Mouse (Mus musculus): ENCODE measurements around the gene Cited4. TPM values are rescaled to one million over a fixed set of nuclear protein-coding genes. Genes with fewer than 3 reads are reported as not detected.

Gene Cited4
- polyA plus RNA-seq, 1 experiment from 2014 or later: 8.8 TPM

GRCm38 (mm10) chr4:120716141-120716571 lies 49.8 kb downstream of the Cited4 start:
- peak overlapping the region; percentile 27 for H3K4me3 ChIP-seq (ENCODE audit: low read depth, low read length)
- no peaks in the 10 kb centered on the region for H3K9me3 ChIP-seq (ENCODE audit: control insufficient read depth, low read length)
- 2% methylated on average over 12 of the region's 12 CpGs for WGBS
- H3K4me2 ChIP-seq: peak overlapping the region; percentile 49
- DNase-seq (ENCODE audit: low spot score, missing footprints): peak; percentile 95
- H3K27ac ChIP-seq (ENCODE audit: low read depth, low read length): no peak overlapping the region
- no peaks in the 10 kb centered on the region for H3K36me3 ChIP-seq (ENCODE audit: control insufficient read depth, insufficient read depth, low read length)
- no peaks in the 10 kb centered on the region; the same call in 1 of the 2 replicates for H3K27me3 ChIP-seq (ENCODE audit: control insufficient read depth, insufficient read depth, low read length)
- peak overlapping the region; percentile 16; the same call in 1 of the 2 replicates for H3K9ac ChIP-seq (ENCODE audit: low read length)
- ATAC-seq (ENCODE audit: low FRiP score): peak; percentile 80
- peaks cover 3% of the 10 kb centered on the region; the same call in 1 of the 2 replicates for H3K4me1 ChIP-seq (ENCODE audit: control insufficient read depth, insufficient read depth, low read length)

- Histone ChIP-seq H3K36me3 (ENCODE audit: control insufficient read depth, insufficient read depth, low read length) (no peaks in the 10 kb centered on the region), H3K4me2 (peak overlapping the region; percentile 49), H3K27me3 (ENCODE audit: control insufficient read depth, insufficient read depth, low read length) (no peaks in the 10 kb centered on the region; the same call in 1 of the 2 replicates), H3K27ac (ENCODE audit: low read depth, low read length) (no peak overlapping the region), H3K4me1 (ENCODE audit: control insufficient read depth, insufficient read depth, low read length) (peaks cover 3% of the 10 kb centered on the region; the same call in 1 of the 2 replicates), H3K4me3 (ENCODE audit: low read depth, low read length) (peak overlapping the region; percentile 27), H3K9me3 (ENCODE audit: control insufficient read depth, low read length) (no peaks in the 10 kb centered on the region), H3K9ac (ENCODE audit: low read length) (no peak overlapping the region; the same call in 1 of the 2 replicates)
- DNase-seq (ENCODE audit: low spot score, missing footprints) (no peak), ATAC-seq (ENCODE audit: low FRiP score) (peak; percentile 6; the same call in 1 of the 2 replicates)
- WGBS: 17% methylated on average over 12 of the region's 12 CpGs
These were observed 50.4 kb downstream of the Cited4 start for GRCm38 (mm10) chr4:120716765-120717164.

Other genes starting within 250 kb of the Cited4 start
- not detected in 2 replicates for gene Slfnl1, start 134.3 kb upstream of the Cited4 start, polyA plus RNA-seq (2014; fragmentation: Nextera tagmentation; extraction: Ambion mirVana)
- 132 and 134 TPM in 2 replicates for gene Ctps, start 96.3 kb upstream of the Cited4 start, polyA plus RNA-seq (2014; fragmentation: Nextera tagmentation; extraction: Ambion mirVana)
- gene Gm8439, start 77.8 kb upstream of the Cited4 start, polyA plus RNA-seq (2014; fragmentation: Nextera tagmentation; extraction: Ambion mirVana): not detected in 2 replicates
- gene Kcnq4, start 82.0 kb downstream of the Cited4 start, polyA plus RNA-seq (2014; fragmentation: Nextera tagmentation; extraction: Ambion mirVana): 1.9 and 2.3 TPM in 2 replicates
- gene Nfyc, start 165.0 kb downstream of the Cited4 start, polyA plus RNA-seq (2014; fragmentation: Nextera tagmentation; extraction: Ambion mirVana): 117 and 118 TPM in 2 replicates
- 3.4 and 3.5 TPM in 2 replicates for gene Rims3, start 188.2 kb downstream of the Cited4 start, polyA plus RNA-seq (2014; fragmentation: Nextera tagmentation; extraction: Ambion mirVana)

All from midbrain, embryonic 11.5 days (tissue).